Mouse (Mus musculus) ES-E14 (cell line): Measurements from ENCODE around the gene Atp2b4. TPM values are rescaled to one million over a fixed set of nuclear protein-coding genes. Genes with fewer than 3 reads are reported as not detected.

Experiments used
- DNase-seq: peaks from one replicate; pipeline ENCODE4 v3.0.0-alpha.2; 2013; ENCODE audit warnings: low read depth, low spot score
- H3K27ac ChIP-seq: 2 replicates; pipeline ENCODE4 v1.5.1; 2012; ENCODE audit warnings: low read depth, mild to moderate bottlenecking, low read length, moderate library complexity, mixed read lengths; ENCODE audit not compliant: poor library complexity, insufficient read depth, severe bottlenecking
- H3K36me3 ChIP-seq: 2 replicates; pipeline ENCODE4 v1.6.1; 2012; ENCODE audit warnings: mild to moderate bottlenecking, low read length, moderate library complexity, mixed read lengths; ENCODE audit not compliant: control insufficient read depth, poor library complexity, insufficient read depth, severe bottlenecking
- H3K4me1 ChIP-seq, 2 experiments: fragments of 150-350 bp in 1 of 2; sonication (generic) in 1 of 2; 2 replicates each; pipeline ENCODE4 v1.6.1; 2012; ENCODE audit warnings: low read length in 2 of 2, mild to moderate bottlenecking in 1 of 2, mixed read lengths in 1 of 2; ENCODE audit not compliant: control insufficient read depth in 2 of 2, insufficient read depth in 2 of 2, poor library complexity in 1 of 2
- H3K4me3 ChIP-seq, 2 experiments: fragments of 150-350 bp in 1 of 2; sonication (generic) in 1 of 2; 2 replicates each; pipeline ENCODE4 v1.5.1; 2012; ENCODE audit warnings: low read length in 2 of 2, low read depth in 1 of 2, mild to moderate bottlenecking in 1 of 2, mixed read lengths in 1 of 2; ENCODE audit not compliant: insufficient read depth in 1 of 2, poor library complexity in 1 of 2, severe bottlenecking in 1 of 2
- H3K9ac ChIP-seq: 2 replicates; pipeline ENCODE4 v1.6.1; 2012; ENCODE audit warnings: low read depth, mild to moderate bottlenecking, low read length, mixed read lengths; ENCODE audit not compliant: poor library complexity, insufficient read depth, severe bottlenecking
- H3K9me3 ChIP-seq: fragments of 150-350 bp; sonication (generic); 2 replicates; pipeline ENCODE4 v1.6.1; 2012; ENCODE audit warnings: low read depth, mild to moderate bottlenecking, low read length; ENCODE audit not compliant: control insufficient read depth, insufficient read depth
- CHD2 ChIP-seq: IDR thresholded peaks from 2 replicates; pipeline ENCODE4 v1.6.1; 2014; ENCODE audit warnings: mild to moderate bottlenecking, low read depth, low read length, inconsistent platforms
- HCFC1 ChIP-seq: IDR thresholded peaks from 2 replicates; pipeline ENCODE4 v1.6.1; 2012; ENCODE audit warnings: low read length, inconsistent platforms, borderline replicate concordance; ENCODE audit not compliant: insufficient read depth
- MAFK ChIP-seq: IDR thresholded peaks from 2 replicates; pipeline ENCODE4 v1.6.1; 2014; ENCODE audit warnings: mild to moderate bottlenecking, low read depth, low read length, inconsistent platforms; ENCODE audit not compliant: insufficient read depth
- ZC3H11A ChIP-seq: IDR thresholded peaks from 2 replicates; pipeline ENCODE4 v1.6.1; 2012; ENCODE audit warnings: low read depth, mild to moderate bottlenecking, inconsistent platforms, low read length, borderline replicate concordance
- ZNF384 ChIP-seq: IDR thresholded peaks from 2 replicates; pipeline ENCODE4 v1.6.1; 2012; ENCODE audit warnings: low read depth, low read length, inconsistent platforms
- in situ Hi-C, 2 experiments: fragments of 600-800 bp; cut with MboI; formaldehyde crosslinking; loops; one replicate each; pipeline ENCODE4 v1.15.1; 2025; ENCODE audit warnings: low sequenced_read_pairs in 2 of 2, inconsistent platforms in 1 of 2; ENCODE audit not compliant: unreplicated experiment in 2 of 2
- total RNA-seq: library from RNA; depleted of rRNA; stranded (reverse); fragments of 300-350 nt; gene quantifications from 2 replicates; pipeline ENCODE4 v1.2.3, GENCODE M21; 2012

Gene Atp2b4
- total RNA-seq, 1 experiment = 9.8 TPM

DNA sequence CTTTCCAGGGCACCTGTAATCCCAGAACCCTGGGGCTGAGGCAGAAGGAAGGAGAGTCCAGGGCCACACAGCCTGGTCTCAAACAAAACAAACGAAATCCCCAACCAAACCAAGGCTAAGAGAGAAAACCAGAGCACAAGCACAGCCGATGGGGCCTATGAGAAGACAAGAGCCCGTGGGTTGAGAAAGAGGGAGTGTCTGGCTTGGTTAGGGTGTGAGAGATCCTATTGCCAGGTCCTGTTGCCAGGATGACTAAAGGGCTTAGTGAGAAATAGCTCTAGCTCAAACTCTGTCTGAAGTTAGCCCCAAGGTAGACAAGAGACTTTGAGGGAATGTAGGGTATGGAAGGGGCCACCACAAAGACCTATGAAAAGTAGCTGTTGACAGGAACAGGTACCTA is 19.3 kb downstream of the Atp2b4 start:
- TF ChIP-seq CHD2 (no peak), ZNF384 (no peak), MAFK (no peak), ZC3H11A (no peak), HCFC1 (no peak)
- no peak overlapping the region for H3K4me3 ChIP-seq
- no peak overlapping the region for H3K9ac ChIP-seq
- no peaks in the 10 kb centered on the region for H3K9me3 ChIP-seq
- H3K4me1 ChIP-seq = peaks cover 2 to 6% of the 10 kb centered on the region in 2 experiments; a peak in 1 of 4 replicates
- no peak for DNase-seq
- in situ Hi-C loops = no loop called here
- H3K36me3 ChIP-seq = no peaks in the 10 kb centered on the region
- no peak overlapping the region for H3K27ac ChIP-seq

DNA sequence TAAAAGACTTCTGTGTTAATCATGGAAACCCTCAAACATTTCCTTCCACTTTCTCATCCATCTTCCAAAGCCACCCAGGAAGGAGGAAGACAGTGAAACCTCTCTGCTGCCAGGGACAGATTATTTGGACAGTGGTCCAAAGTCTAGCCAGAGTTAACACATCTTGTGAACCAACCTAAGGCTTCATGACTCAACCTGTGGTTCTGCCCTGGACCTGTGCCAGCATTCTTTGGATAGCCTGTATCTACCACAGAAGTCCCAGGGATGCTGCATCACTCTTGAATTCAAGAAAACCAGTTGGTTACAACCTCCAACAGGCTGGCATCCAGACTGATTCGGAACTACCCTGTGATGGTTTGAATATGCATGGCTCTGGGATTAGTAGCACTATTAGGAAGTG is 21.8 kb downstream of the Atp2b4 start:
- peaks cover 2 to 6% of the 10 kb centered on the region in 2 experiments; a peak in 1 of 4 replicates for H3K4me1 ChIP-seq
- H3K4me3 ChIP-seq = no peak overlapping the region
- no peak overlapping the region for H3K9ac ChIP-seq
- TF ChIP-seq MAFK (no peak), CHD2 (no peak), ZNF384 (no peak), ZC3H11A (no peak), HCFC1 (no peak)
- H3K9me3 ChIP-seq = no peaks in the 10 kb centered on the region
- DNase-seq = no peak
- no peaks in the 10 kb centered on the region for H3K36me3 ChIP-seq
- no peak overlapping the region for H3K27ac ChIP-seq
- in situ Hi-C loops = no loop called here

DNA sequence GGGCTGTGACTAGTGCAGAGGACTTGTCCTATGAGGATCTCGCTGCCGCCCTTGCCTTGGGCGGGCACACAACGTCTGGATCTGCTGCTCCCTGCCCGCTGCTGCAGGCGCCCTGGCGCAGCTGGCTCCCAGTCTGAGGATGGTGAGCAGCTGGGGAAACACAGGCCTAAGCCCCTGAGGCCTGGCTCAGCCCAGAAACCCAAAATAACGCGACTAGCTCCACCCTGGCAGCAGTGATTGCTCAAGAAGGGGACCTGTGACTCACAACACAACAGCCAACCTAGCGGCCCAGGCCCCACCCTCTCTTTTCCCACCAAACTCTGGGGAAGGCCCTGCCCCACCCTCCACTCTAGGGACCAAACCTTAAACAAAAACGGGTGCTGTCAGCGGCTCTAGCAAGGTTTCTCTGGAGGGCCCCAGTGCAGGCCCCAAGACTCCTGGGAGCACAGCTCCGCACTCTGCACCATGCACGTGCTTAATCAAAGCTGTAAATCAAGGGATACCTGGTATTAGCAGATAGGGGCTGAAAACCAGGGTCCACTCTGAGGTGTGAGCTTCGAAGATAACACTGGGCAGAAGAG is 23.1 kb downstream of the Atp2b4 start:
- Histone ChIP-seq H3K9ac (no peak overlapping the region), H3K9me3 (no peaks in the 10 kb centered on the region), H3K36me3 (no peaks in the 10 kb centered on the region), H3K27ac (no peak overlapping the region), H3K4me3 (no peak overlapping the region), H3K4me1 (peaks cover 2 to 6% of the 10 kb centered on the region in 2 experiments; a peak in 1 of 4 replicates)
- DNase-seq = no peak
- no peak for TF ChIP-seq ZC3H11A
- TF ChIP-seq ZNF384 = no peak
- TF ChIP-seq HCFC1 = no peak
- no peak for TF ChIP-seq MAFK
- no peak for TF ChIP-seq CHD2
- in situ Hi-C loops = no loop called here

DNA sequence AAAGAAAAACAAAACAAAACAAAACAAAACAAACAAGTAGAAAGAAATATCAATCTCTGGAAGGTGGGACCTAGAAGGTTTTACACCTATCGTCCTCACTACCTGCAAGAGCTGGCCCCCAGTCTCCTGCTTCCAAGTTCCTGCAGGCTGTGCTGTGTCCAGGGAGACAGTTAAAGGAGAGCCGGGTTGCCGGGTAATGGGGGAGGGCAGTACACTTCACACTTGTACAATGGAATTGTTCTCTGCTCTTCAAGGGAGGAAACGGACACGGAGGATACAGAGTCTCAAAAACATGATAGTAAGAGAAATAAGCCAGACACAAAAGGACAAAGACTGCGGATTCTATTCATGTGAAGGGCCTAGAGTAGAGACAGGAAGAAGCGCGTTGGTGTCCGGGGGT is 28.3 kb downstream of the Atp2b4 start:
- in situ Hi-C loops = no loop called here
- no peak overlapping the region for H3K9ac ChIP-seq
- H3K9me3 ChIP-seq = no peaks in the 10 kb centered on the region
- no peak overlapping the region for H3K27ac ChIP-seq
- H3K4me1 ChIP-seq = peaks cover 2 to 4% of the 10 kb centered on the region in 2 experiments; a peak in 2 of 4 replicates
- TF ChIP-seq ZNF384 (no peak), MAFK (no peak), CHD2 (no peak), HCFC1 (no peak), ZC3H11A (no peak)
- H3K36me3 ChIP-seq = no peaks in the 10 kb centered on the region
- no peak for DNase-seq
- H3K4me3 ChIP-seq = no peak overlapping the region
